Mouse (Mus musculus) thymus, adult 2 months (tissue): ENCODE measurements at regions not wholly inside any gene's neighbourhood (a gene's known extent, or its start where the extent isn't known, plus 50 kb on each side); places are given as distances from the start of the nearest gene placed in this dataset.

Experiments used
- CTCF ChIP-seq: fragments of 200-500 bp; IDR thresholded peaks from 2 replicates; pipeline ENCODE4 v1.5.1; 2012; ENCODE audit warnings: mild to moderate bottlenecking, control low read depth, low read length, moderate library complexity, borderline replicate concordance; ENCODE audit not compliant: control insufficient read depth, poor library complexity, insufficient read depth; ENCODE audit errors: extremely low read depth
- POLR2A ChIP-seq: fragments of 200-500 bp; IDR thresholded peaks from 2 replicates; pipeline ENCODE4 v1.6.1; 2012; ENCODE audit warnings: mild to moderate bottlenecking, low read length, control low read depth, moderate library complexity; ENCODE audit not compliant: control insufficient read depth, poor library complexity, insufficient read depth; ENCODE audit errors: extremely low read depth

DNA sequence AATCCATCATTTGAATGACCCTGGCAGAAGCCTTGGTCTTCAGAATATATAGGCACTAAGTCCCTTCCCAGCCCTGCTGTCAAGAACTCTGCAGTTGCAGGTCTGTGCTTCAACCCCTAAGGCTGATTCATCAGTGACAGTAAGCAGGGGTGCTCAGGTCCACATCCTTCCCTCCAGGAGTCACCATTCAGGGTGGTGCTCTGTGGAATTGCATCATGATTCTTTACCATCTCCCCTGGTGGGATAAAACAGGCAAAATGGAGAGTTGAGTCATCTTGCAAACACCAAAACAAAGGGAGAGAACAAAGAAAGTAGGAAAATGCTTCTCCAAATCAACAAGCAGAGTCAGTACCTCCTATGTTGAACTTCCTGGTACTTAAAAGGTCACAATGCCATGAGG is 388.6 kb upstream of the Xylt1 start:
- TF ChIP-seq POLR2A (no peak), CTCF (no peak)
